In the genomic region with DNA sequence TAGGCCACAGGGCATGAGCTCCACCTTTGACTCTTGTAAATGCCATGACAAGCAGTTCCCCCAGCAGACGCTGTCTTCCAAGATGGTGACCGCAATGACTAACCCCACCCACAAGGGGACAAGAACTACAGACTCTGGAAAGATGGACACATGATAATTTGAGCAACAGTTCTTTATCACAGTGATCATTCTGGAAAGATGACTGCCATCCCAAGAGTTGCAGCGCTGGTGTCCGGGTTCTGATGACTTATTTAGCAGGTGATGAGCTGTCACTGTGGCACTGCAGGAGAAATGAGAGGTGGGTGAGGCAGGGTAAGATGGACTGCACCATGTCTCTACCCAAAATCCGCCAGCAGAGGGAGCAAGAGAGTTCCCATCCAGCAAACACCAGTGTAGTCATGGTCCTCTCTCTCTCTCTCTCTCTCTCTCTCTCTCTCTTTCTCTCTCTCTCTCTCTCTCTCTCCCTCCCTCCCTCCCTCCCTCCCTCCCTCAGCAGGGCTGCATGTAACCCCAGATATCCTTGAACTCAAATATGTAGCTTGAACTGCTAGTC, we compare ENCODE assay signal across 9 mouse cellular contexts. TPM values are rescaled to one million over a fixed set of nuclear protein-coding genes. Genes with fewer than 3 reads are reported as not detected.
DNase-seq lines count a peak whose midpoint lies in the region; ATAC-seq lines count a peak whose summit lies in the region.
"Had no signal": no experiment of that assay in that cellular context is flagged by ENCODE, and none has a peak within 500 bp of the region (broad histone marks: within the 10 kb centered on the region; RNA-seq: fewer than 3 reads in every experiment).

No protein-coding gene starts in this region.

- peak; percentile 49; the same call in 1 of the 2 replicates for ATAC-seq in heart, embryonic 12.5 days (ENCODE audit: insufficient number of reproducible peaks, low FRiP score)
- peak; percentile 76 for ATAC-seq in granulocyte monocyte progenitor cell, adult 5-6 weeks (replicated peaks; ENCODE audit: poor library complexity, severe bottlenecking)

- H3K4me3 ChIP-seq in heart, embryonic 12.5 days: no peak overlapping the region
- H3K4me3 ChIP-seq in heart, embryonic 10.5 days: no peak overlapping the region
- no peak overlapping the region for H3K4me3 ChIP-seq in midbrain, embryonic 10.5 days
- H3K4me3 ChIP-seq: embryonic facial prominence, embryonic 12.5 days had no signal

- DNase-seq in heart, embryonic 10.5 days (ENCODE audit: low spot score): no peak
- peak; percentile 74 for DNase-seq in MN1 (ENCODE audit: low spot score)
- DNase-seq in cerebellum, postnatal 4 days (ENCODE audit: low spot score in 2 of 2): peak; percentile 54 to 83
- DNase-seq in layer of hippocampus, postnatal 25 days (ENCODE audit: extremely low spot score in 1 of 2, low spot score in 1 of 2): peak; percentile 73 to 91
- peak; percentile 75 for DNase-seq in midbrain, embryonic 10.5 days (ENCODE audit: low spot score)
- peak; percentile 74 to 88 for DNase-seq in spleen, postnatal 10 days (ENCODE audit: low spot score in 2 of 2)

- no peak overlapping the region for H3K27ac ChIP-seq in heart, embryonic 12.5 days (ENCODE audit: poor library complexity, severe bottlenecking)
- no peak overlapping the region for H3K27ac ChIP-seq in heart, embryonic 10.5 days
- H3K27ac ChIP-seq in midbrain, embryonic 10.5 days (replicated peaks): no peak overlapping the region
- H3K27ac ChIP-seq: embryonic facial prominence, embryonic 12.5 days had no signal

- no peaks in the 10 kb centered on the region for H3K9me3 ChIP-seq in heart, embryonic 12.5 days (replicated peaks)
- H3K9me3 ChIP-seq in heart, embryonic 10.5 days: no peaks in the 10 kb centered on the region
- H3K9me3 ChIP-seq in midbrain, embryonic 10.5 days (replicated peaks): 0 out of 2 replicates have a peak, but pooled peaks cover 3% of the 10 kb centered on the region
- H3K9me3 ChIP-seq: embryonic facial prominence, embryonic 12.5 days had no signal

- 39% methylated on average over 5 of the region's 5 CpGs for WGBS in heart, embryonic 12.5 days
- WGBS in heart, embryonic 10.5 days: 39% methylated on average over 5 of the region's 5 CpGs
- 44% methylated on average over 5 of the region's 5 CpGs for WGBS in midbrain, embryonic 10.5 days

- no peak overlapping the region for H3K4me2 ChIP-seq in heart, embryonic 12.5 days
- H3K4me2 ChIP-seq: embryonic facial prominence, embryonic 12.5 days had no signal

- peaks cover 34% of the 10 kb centered on the region for H3K27me3 ChIP-seq in heart, embryonic 12.5 days (replicated peaks)
- H3K27me3 ChIP-seq in heart, embryonic 10.5 days (ENCODE audit: insufficient read depth, poor library complexity, severe bottlenecking): peaks cover 28% of the 10 kb centered on the region
- H3K27me3 ChIP-seq in midbrain, embryonic 10.5 days (ENCODE audit: low read depth, poor library complexity, severe bottlenecking): peaks cover 18% of the 10 kb centered on the region
- H3K27me3 ChIP-seq: embryonic facial prominence, embryonic 12.5 days had no signal

- no peaks in the 10 kb centered on the region for H3K4me1 ChIP-seq in heart, embryonic 12.5 days (replicated peaks)
- no peaks in the 10 kb centered on the region for H3K4me1 ChIP-seq in heart, embryonic 10.5 days
- H3K4me1 ChIP-seq in midbrain, embryonic 10.5 days: peaks cover 14% of the 10 kb centered on the region

- no peaks in the 10 kb centered on the region for H3K36me3 ChIP-seq in heart, embryonic 12.5 days
- no peaks in the 10 kb centered on the region for H3K36me3 ChIP-seq in heart, embryonic 10.5 days
- H3K36me3 ChIP-seq in midbrain, embryonic 10.5 days: no peaks in the 10 kb centered on the region
- H3K36me3 ChIP-seq: embryonic facial prominence, embryonic 12.5 days had no signal

- no peak overlapping the region for H3K9ac ChIP-seq in heart, embryonic 12.5 days
- H3K9ac ChIP-seq: embryonic facial prominence, embryonic 12.5 days had no signal

RNA-seq across cellular contexts. Expression of a gene that starts 5.3 kb away (rescaled TPM):
- 10.1 and 12.7 TPM in 2 replicates for polyA plus RNA-seq in heart, embryonic 12.5 days (2016; fragmentation: Nextera tagmentation; extraction: Ambion mirVana)
- 9.3 and 11.1 TPM in 2 replicates for polyA plus RNA-seq in heart, embryonic 10.5 days (2016; fragmentation: Nextera tagmentation; extraction: Ambion mirVana)
- total RNA-seq in granulocyte monocyte progenitor cell, adult 5-6 weeks (2014; fragmentation: Nextera tagmentation): 12.3 TPM in 1 of 2 replicates, not detected in the other
- total RNA-seq in granulocyte monocyte progenitor cell, adult 5-6 weeks (2017): 0.67 and 3.0 TPM in 2 replicates
- 10 to 100 TPM; 18.6 to 22.8 TPM for total RNA-seq in layer of hippocampus, postnatal 25 days (2021)
- polyA plus RNA-seq in midbrain, embryonic 10.5 days (2016; fragmentation: Nextera tagmentation; extraction: Ambion mirVana): 20.5 and 27.6 TPM in 2 replicates

RNA-seq across cellular contexts. Expression of a gene that starts 5.3 kb away (rescaled TPM):
- polyA plus RNA-seq in heart, embryonic 12.5 days (2016; fragmentation: Nextera tagmentation; extraction: Ambion mirVana): 111 and 114 TPM in 2 replicates
- 92.2 and 95.7 TPM in 2 replicates for polyA plus RNA-seq in heart, embryonic 10.5 days (2016; fragmentation: Nextera tagmentation; extraction: Ambion mirVana)
- total RNA-seq in granulocyte monocyte progenitor cell, adult 5-6 weeks (2014; fragmentation: Nextera tagmentation): 63.1 and 126 TPM in 2 replicates
- total RNA-seq in granulocyte monocyte progenitor cell, adult 5-6 weeks (2017): 33.7 and 42.0 TPM in 2 replicates
- 100 to 1,000 TPM; 207 to 212 TPM for total RNA-seq in layer of hippocampus, postnatal 25 days (2021)
- polyA plus RNA-seq in midbrain, embryonic 10.5 days (2016; fragmentation: Nextera tagmentation; extraction: Ambion mirVana): 104 and 108 TPM in 2 replicates

RNA-seq across cellular contexts. Expression of a gene that starts 22.8 kb away (rescaled TPM):
- 0.94 and 1.2 TPM in 2 replicates for polyA plus RNA-seq in heart, embryonic 12.5 days (2016; fragmentation: Nextera tagmentation; extraction: Ambion mirVana)
- 0.21 TPM in 2 replicates for polyA plus RNA-seq in heart, embryonic 10.5 days (2016; fragmentation: Nextera tagmentation; extraction: Ambion mirVana)
- total RNA-seq in granulocyte monocyte progenitor cell, adult 5-6 weeks (2014; fragmentation: Nextera tagmentation): not detected in 2 replicates
- not detected in 2 replicates for total RNA-seq in granulocyte monocyte progenitor cell, adult 5-6 weeks (2017)
- not detected for total RNA-seq in layer of hippocampus, postnatal 25 days (2021)
- polyA plus RNA-seq in midbrain, embryonic 10.5 days (2016; fragmentation: Nextera tagmentation; extraction: Ambion mirVana): 0.05 and 0.20 TPM in 2 replicates

RNA-seq across cellular contexts. Expression of a gene that starts 30.2 kb away (rescaled TPM):
- 0.15 TPM in 1 of 2 replicates, not detected in the other for polyA plus RNA-seq in heart, embryonic 12.5 days (2016; fragmentation: Nextera tagmentation; extraction: Ambion mirVana)
- polyA plus RNA-seq in heart, embryonic 10.5 days (2016; fragmentation: Nextera tagmentation; extraction: Ambion mirVana): 0.12 and 0.15 TPM in 2 replicates
- 0.38 TPM in 1 of 2 replicates, not detected in the other for total RNA-seq in granulocyte monocyte progenitor cell, adult 5-6 weeks (2014; fragmentation: Nextera tagmentation)
- total RNA-seq in granulocyte monocyte progenitor cell, adult 5-6 weeks (2017): not detected in 2 replicates
- total RNA-seq in layer of hippocampus, postnatal 25 days (2021): under 1 TPM; 0.12 TPM
- polyA plus RNA-seq in midbrain, embryonic 10.5 days (2016; fragmentation: Nextera tagmentation; extraction: Ambion mirVana): not detected in 2 replicates
- polyA plus RNA-seq: embryonic facial prominence, embryonic 12.5 days had no signal

RNA-seq across cellular contexts. Expression of a gene that starts 33.9 kb away (rescaled TPM):
- 141 and 145 TPM in 2 replicates for polyA plus RNA-seq in heart, embryonic 12.5 days (2016; fragmentation: Nextera tagmentation; extraction: Ambion mirVana)
- 158 and 196 TPM in 2 replicates for polyA plus RNA-seq in heart, embryonic 10.5 days (2016; fragmentation: Nextera tagmentation; extraction: Ambion mirVana)
- 26.4 and 62.3 TPM in 2 replicates for total RNA-seq in granulocyte monocyte progenitor cell, adult 5-6 weeks (2014; fragmentation: Nextera tagmentation)
- total RNA-seq in granulocyte monocyte progenitor cell, adult 5-6 weeks (2017): 15.9 and 31.2 TPM in 2 replicates
- total RNA-seq in layer of hippocampus, postnatal 25 days (2021): 100 to 1,000 TPM; 102 to 107 TPM
- 71.6 and 76.8 TPM in 2 replicates for polyA plus RNA-seq in midbrain, embryonic 10.5 days (2016; fragmentation: Nextera tagmentation; extraction: Ambion mirVana)
